Mouse (Mus musculus): ENCODE measurements around the gene Cant1.

Gene Cant1

DNA sequence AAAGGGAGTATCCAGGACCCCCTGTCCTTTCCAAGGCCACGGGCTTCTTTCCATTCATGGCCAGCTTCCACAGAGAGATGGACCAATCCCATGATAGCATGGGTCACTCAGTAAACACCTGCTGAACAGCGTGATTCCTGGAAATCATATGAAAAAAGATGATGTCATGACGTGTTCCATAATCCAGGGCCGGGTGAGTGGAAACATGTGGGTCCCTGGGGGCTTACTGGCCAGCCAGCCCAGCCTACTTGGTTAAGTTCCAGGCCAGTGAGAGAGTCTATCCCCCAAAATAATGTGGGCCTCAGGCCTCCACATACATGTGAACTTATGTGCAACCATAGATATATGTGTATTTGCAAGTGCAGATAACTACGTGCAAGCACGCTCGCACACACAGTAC lies 47.0 kb downstream of the Cant1 start:
- DNase-seq (ENCODE audit: low spot score): no peak

DNA sequence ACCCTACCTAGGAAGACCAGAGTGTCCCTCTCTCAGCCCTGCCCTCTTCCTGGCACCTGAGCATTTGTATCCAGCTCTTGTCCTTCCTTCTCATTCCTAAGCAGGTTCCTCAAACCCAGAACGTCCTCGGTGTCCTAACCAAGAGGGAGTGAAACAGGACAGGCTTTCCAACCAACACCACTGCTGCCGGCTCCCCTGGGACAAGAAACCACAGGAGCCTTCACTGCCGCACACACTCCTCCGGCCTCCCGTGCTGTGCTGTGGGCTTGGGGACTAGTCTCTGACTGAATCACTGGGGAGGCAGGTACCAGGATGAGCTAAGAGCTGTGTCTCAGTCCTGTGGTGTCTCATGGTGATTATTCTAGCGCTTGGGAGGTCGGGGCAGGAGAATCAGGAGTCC lies 49.2 kb downstream of the Cant1 start:
- DNase-seq (ENCODE audit: low spot score): no peak

DNA sequence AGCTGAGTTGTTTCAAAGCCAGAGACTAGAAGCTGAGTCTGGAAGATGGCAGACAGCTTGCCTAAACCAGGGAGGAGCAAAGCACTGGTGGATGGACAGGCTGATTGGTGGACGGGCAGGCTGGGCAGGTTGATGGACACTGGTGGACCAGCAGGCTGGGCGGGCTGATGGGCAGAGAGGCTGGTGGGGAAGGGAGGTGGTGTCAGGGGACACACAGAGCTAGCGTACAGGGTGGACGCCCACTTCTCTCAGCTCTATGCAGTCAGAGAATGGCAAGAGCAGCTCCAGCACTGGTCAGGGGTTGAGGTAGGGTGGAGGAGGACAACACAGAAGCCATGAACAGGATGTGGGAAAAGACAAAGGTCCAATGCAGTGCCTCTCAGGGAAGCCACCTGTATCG lies 49.6 kb downstream of the Cant1 start:
- DNase-seq (ENCODE audit: low spot score): no peak

DNA sequence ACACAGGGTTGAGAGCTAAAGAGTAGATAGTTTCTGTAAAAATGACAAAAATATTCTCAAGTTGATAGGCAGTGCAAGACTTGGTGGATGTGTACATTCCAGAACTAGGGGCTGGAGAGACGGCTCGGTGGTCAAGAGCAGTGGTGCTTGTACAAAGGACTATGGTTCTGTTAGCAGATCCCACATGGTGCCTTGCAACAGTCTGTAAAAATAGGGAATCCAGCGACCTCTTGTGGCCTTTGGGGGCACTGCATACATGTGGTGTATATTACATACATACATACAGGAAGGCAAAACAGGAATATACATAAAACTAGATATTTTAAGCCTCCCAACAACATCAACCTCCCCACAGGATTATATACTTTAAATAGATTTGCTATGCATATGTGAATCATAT lies 50.6 kb downstream of the Cant1 start:
- peak; percentile 15 for DNase-seq (ENCODE audit: low spot score)

DNA sequence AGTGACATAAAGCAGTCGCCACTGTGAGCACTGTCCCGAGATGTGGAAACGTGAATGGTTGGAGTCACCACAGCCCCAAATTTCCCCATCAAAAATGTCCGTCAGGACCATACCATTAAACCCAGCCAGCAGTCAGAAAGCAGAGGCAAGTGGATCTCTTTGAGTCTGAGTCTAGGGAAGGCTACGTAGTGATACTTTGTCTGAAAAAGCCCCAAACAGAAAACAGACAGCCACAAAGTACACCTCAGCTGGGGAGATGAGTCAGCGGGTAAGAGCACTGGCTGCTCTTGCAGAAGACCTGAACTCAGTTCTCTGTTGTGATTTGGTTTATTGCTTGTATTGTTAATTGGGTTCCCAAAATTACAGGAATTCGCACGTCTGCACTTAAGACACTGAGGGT lies 52.3 kb downstream of the Cant1 start:
- DNase-seq (ENCODE audit: low spot score): no peak

DNA sequence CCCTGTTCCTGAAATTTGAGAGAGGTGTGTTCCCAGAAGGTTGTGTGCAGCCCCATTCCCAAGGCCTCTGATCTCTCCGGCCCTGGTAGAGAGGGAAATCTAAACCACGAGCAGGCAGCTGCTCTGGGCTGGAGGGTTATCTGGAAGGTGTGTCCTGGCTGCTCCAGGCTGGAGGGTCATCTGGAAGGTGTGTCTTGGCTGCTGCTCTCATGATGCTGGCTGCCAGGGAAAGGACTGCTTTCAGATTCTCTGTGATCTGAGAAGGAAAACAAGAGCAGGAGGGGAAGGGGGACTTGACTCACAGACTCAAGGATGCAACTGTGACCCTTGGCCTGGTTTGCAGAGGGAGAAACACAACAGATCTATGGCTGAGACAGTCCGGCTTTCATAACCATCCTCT lies 52.8 kb downstream of the Cant1 start:
- DNase-seq (ENCODE audit: low spot score): no peak

DNA sequence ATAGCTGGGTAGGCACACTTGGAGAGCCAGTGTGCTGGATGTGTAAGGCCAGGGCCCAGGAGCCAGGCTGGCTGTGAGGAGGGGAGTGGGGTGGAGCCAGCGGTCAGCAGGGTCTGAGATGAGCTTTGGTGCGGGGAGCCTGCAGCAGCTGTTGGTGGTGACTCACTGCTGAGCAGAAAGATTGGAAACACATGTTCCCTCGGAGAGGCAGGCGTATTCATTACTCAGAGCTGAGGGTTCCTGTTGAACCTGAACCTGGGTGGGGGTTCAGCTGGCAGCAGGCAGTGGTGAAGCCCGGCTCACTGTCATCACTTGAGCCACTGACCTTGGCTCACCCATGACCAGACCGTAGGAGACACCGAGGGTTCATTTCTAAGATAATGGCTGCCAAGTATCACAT lies 53.7 kb downstream of the Cant1 start:
- DNase-seq (ENCODE audit: low spot score): no peak

DNA sequence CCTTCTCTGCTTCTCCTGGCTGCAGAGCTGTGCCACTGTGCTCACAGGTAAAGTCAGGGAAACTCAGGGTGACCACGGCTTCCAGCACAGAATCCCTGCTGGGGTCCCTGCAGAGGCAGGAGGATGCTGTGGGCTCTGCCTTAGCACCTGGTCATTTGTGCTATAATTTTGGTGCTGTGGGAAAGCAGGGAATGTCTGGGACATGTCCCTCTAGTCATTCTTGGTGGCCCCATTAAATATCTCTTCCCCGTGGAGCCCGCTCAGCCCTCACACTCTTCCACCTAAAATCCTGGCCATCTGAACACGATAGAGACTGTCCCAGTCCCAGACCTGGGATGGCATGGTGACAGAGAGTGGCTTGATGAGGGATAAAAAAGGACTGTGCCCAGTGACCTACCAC lies 54.9 kb downstream of the Cant1 start:
- no peak for DNase-seq (ENCODE audit: low spot score)

DNA sequence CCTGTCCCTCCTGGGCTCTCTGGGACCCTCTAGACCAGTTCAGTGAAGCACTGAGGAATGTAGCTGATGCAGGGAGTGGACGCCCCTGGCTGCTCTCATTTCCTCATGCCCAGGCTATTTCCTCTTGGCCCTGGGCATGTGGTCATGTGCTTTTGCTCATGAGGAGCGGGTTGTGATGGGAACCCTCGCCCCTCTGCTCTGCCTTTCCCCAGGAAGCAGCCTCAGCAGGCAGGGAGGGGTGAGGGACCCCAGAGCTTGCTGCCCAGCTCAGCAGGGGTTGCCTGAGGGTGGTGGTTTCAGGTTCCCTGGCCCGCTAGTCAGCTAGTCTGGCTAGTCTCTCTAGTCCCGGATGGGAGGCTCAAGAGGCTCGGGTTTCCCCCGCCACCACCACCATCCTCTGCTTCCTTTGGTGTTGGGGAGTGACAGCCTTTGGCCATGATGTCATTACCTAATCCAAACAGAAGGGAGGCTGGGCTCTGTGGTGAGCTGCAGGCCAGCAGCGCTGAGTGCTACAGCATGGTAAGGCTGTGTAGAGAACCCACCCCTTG lies 55.8 kb downstream of the Cant1 start:
- DNase-seq (ENCODE audit: low spot score): no peak

DNA sequence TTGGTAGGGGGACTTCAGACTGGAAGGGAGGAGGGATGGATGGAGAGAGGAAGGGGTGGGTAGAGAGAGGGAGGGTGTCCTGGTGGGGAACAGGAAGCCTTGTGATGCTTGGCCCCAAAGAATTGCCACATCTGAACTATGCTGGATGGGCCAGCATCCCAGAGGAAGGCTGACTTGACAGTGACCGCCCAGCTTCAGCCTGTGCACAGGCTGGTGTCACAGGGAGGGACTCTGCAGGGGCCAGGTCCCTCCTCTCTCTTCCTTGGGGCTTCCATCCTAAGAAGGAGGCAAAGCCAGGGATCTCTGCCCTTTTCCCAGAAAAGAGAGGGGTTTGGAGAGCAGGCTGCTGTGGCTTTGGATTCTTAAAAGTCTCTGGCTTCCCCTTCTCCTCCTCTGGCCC lies 56.4 kb downstream of the Cant1 start:
- no peak for DNase-seq (ENCODE audit: low spot score)

DNA sequence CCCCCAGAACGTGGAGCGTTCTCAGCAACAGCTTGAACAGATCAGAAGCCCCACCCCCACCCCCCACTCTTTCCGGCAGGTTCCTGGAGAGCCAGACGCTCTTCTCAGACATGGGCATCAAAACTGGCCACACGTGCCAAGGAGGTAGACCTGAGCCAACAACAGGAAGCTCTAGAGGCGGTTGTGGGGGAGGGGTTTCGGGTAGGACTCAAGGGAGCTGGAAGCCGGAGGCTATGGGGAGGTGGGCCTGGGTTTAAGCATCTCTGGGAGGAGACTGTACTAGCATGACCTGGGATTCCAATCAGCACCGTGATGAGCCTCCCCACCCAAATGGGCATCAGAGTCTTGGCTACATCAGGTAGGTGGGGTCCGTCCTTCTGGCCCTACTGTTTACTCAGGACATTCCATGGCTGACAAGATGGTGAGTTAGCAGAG lies 58.0 kb downstream of the Cant1 start:
- no peak for DNase-seq (ENCODE audit: low spot score)

DNA sequence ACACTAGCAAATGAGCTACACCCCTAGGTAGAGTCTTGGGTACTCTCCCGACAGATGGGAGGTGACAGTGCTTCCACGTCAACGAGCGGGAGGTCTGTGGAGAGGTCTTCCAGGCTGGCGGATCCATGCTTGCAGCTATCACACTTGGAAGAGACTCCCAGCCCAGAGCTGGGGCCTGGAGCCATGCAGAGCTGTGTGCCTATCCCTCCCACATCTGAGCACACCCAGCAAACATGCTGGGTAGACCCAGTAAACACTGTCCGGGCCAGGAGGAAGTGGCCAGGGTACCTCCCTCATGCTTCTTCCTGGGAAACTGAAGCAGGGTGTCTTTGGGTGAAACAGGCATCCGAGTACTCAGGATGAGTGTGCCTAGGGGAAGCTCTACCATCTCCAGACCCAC lies 58.4 kb downstream of the Cant1 start:
- no peak for DNase-seq (ENCODE audit: low spot score)

All from c-Kit-positive CD71-positive TER-119-positive erythroid progenitor cells, embryonic 14.5 days (primary cell).